Mouse (Mus musculus) cerebellum, adult 2 months (tissue): ENCODE measurements around the gene Rnasel. TPM values are rescaled to one million over a fixed set of nuclear protein-coding genes. Genes with fewer than 3 reads are reported as not detected.
"Not testable (repeated sequence)": the region's sequence is repeated elsewhere in the genome, so short reads cannot be mapped to it uniquely, and the experiment has no call there.

Source experiments
- DNase-seq, 2 experiments: peaks; one replicate each; pipeline ENCODE4 v3.0.0; 2021
- H3K27ac ChIP-seq: fragments of 200-500 bp; 2 replicates; pipeline ENCODE4 v1.5.1; 2012; ENCODE audit warnings: low read length, control low read depth, inconsistent platforms; ENCODE audit not compliant: insufficient read depth
- H3K27me3 ChIP-seq: fragments of 200-500 bp; 2 replicates; pipeline ENCODE4 v1.6.1; 2012; ENCODE audit warnings: inconsistent platforms, mild to moderate bottlenecking, low read length, moderate library complexity; ENCODE audit not compliant: control insufficient read depth, insufficient read depth
- H3K4me1 ChIP-seq: fragments of 200-500 bp; 2 replicates; pipeline ENCODE4 v1.6.1; 2011; ENCODE audit warnings: low read length; ENCODE audit not compliant: control insufficient read depth, insufficient read depth
- H3K4me3 ChIP-seq: fragments of 200-500 bp; replicated peaks from 2 replicates; pipeline ENCODE3; 2011; ENCODE audit warnings: mild to moderate bottlenecking, low read depth, low read length, control low read depth; ENCODE audit not compliant: insufficient read depth
- CTCF ChIP-seq: fragments of 200-500 bp; IDR thresholded peaks from 2 replicates; pipeline ENCODE4 v1.5.1; 2011; ENCODE audit warnings: low read depth, mild to moderate bottlenecking, control low read depth, low read length, moderate library complexity, borderline replicate concordance; ENCODE audit not compliant: insufficient read depth
- POLR2A ChIP-seq: fragments of 200-500 bp; IDR thresholded peaks from 2 replicates; pipeline ENCODE4 v1.6.1; 2011; ENCODE audit warnings: low read length, control low read depth, borderline replicate concordance; ENCODE audit not compliant: insufficient read depth
- WGBS: fragments of 180-500 bp; shearing (Covaris S2); methylation state at CpG from one replicate; pipeline ENCODE4 v1.1.7; 2018; 5-methylcytosine and 5-hydroxymethylcytosine counted together
- polyA plus RNA-seq: library from polyadenylated mRNA; depleted of rRNA; stranded (reverse); fragments of >200 nt; gene quantifications from 2 replicates; pipeline ENCODE4 v1.2.3, GENCODE M21; 2012

Gene Rnasel
- polyA plus RNA-seq, 1 experiment, result 3.9 TPM

DNA sequence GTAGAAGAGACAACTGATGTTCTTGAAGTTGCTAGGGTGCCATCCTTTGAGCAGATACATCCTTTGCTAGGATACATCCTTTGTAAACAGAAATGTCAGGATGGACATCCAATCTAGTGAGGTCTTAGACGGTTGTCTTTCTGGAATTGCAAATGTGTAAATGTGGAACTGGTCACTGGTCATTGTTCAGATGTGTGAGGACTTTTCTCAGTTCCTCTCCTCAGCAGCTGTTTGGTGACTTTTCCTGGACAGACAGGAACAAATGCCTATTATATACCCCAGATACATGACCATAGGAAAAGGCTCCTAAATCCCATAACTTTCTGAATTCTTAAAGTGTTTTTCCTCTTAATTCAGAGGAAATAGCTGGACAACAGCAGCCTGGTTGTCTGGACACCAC is 18.1 kb downstream of the Rnasel start:
- WGBS, result 84% methylated on average over 1 of the region's 1 CpGs
- Histone ChIP-seq H3K4me3 (no peak overlapping the region), H3K27ac (no peak overlapping the region)

DNA sequence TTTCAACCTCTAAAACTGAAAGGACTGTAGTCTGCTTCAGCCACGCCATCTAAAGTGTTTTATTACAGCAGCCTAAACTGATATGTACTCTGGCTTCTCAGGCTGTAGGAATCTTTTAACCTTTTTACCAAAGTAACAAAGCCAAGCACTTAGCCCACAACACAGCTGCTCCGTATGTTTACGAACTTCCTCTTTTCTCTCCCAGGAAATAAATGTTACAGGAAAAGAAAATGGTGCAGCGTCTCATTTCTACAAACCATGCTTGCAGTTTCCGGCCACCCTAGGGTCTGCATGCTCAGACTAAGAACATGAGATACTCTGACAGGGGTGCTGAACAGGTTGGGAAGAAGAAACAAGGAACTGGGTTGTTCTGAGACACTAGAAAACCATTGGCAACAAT is 19.2 kb downstream of the Rnasel start:
- H3K4me3 ChIP-seq, result no peak overlapping the region
- no peaks in the 10 kb centered on the region for H3K27me3 ChIP-seq
- H3K4me1 ChIP-seq, result no peaks in the 10 kb centered on the region
- DNase-seq, result no peak
- H3K27ac ChIP-seq, result no peak overlapping the region
- WGBS, result 89% methylated on average over 5 of the region's 5 CpGs
- TF ChIP-seq CTCF (no peak), POLR2A (no peak)

More for the DNA sequence above, 18.1 kb downstream of the Rnasel start:
- no peak for DNase-seq
- TF ChIP-seq CTCF (no peak), POLR2A (no peak)
- H3K27me3 ChIP-seq, result no peaks in the 10 kb centered on the region
- H3K4me1 ChIP-seq, result no peaks in the 10 kb centered on the region

DNA sequence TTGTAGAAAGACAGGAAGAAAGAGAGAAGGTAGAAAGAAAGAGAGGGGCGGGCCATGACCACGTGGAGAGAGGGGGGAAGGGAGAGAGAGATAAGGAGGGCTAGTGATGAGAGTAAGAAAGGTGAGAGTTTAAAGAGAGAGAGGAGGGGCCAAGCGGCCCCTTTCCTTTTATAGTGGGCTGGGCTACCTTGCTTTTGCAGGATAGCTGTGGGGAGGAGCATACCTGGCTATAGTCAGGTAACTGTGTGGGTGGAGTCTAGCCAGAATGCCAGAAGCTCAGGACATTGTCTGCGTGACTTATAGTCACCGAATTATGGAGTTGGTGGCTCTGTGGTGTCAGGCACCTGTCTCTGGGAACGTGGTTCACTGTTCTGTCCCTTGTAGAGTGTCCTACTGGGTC is 20.3 kb downstream of the Rnasel start:
- not testable (repeated sequence) for H3K27ac ChIP-seq, H3K4me1 ChIP-seq, H3K27me3 ChIP-seq, DNase-seq, H3K4me3 ChIP-seq
- 66% methylated on average over 6 of the region's 6 CpGs for WGBS

DNA sequence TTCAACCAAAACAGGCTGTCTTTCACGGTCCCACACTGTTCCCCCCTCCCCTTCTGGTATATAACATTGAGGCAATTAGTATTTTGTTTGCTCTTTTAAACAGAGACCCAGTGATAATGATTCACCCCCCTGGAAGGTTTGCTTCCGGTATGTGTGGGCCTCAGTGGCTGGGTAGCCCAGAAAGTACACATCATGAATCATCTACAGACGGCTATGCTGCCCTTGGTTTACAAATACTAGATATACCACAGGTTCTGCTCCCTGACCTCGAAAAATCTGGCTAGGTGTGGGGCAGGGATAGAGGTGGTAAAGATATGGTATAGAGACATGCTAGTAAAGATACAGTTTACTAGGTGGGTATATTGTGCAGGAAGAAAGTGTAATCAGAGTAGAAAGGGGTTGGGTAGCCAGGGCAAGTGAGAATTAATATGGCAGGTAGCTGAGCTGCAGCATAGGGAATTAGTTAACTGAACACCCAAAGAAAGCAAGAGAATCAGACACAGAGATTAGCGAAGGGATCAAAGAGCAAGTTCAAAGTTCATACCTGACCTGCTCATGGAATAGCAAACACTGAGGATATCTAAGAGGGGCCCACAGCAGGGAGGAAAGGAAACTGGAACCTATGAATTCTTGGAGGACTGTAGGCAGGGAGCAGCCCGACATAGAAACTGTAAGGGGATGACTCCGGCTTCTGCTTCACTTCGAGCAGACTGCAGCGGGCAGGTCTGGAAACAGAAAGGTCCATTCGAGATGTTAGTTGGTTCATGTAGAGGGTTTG is 21.0 kb downstream of the Rnasel start:
- WGBS, result 91% methylated on average over 10 of the region's 10 CpGs
- TF ChIP-seq CTCF (no peak), POLR2A (no peak)
- Histone ChIP-seq H3K4me3 (no peak overlapping the region), H3K4me1 (no peaks in the 10 kb centered on the region), H3K27me3 (no peaks in the 10 kb centered on the region), H3K27ac (no peak overlapping the region)
- DNase-seq, result no peak

DNA sequence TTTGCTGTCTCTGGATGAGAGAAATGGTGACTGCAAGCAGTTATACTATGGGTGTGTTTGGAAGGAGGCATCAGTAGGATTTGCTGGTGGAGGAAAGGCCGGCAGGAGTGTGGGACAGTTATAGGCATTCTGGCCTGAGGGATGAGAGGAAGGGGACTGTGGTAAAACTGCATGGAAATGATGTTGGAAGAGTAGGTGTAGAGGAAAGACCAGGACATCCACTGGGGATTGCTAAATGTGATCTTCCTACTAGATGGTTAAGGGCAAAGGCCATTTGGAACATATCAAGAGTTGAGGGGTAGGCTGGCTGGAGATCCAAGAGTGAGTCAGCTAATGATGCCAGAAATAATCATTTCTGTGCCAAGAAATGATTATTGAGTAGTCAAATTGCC is 21.5 kb downstream of the Rnasel start:
- Histone ChIP-seq H3K27ac (no peak overlapping the region), H3K4me3 (no peak overlapping the region), H3K4me1 (no peaks in the 10 kb centered on the region), H3K27me3 (no peaks in the 10 kb centered on the region)
- 96% methylated on average over 1 of the region's 1 CpGs for WGBS
- DNase-seq, result no peak
- TF ChIP-seq POLR2A (no peak), CTCF (no peak)

DNA sequence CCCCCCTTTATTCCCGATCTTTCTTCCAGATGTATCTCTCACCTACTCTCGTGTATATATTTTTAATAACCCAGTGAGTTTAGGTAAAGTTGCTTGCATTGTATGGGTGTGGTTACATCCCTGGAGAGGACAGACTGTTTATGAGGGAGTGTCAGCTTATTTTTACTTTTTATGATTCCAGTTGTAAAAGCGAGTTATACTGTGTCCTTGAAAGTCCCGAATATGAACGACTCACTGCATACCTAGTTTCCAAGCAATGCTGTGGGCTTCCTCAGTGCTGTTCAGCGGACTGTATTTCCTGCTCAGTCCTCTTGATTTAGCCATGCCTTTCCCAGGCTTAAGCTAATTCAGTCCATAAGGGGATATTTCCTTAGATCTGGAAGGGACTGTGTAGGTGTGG is 25.9 kb downstream of the Rnasel start:
- H3K27ac ChIP-seq, result no peak overlapping the region
- no peak for TF ChIP-seq CTCF
- TF ChIP-seq POLR2A, result no peak
- no peak overlapping the region for H3K4me3 ChIP-seq
- no peak for DNase-seq
- no peaks in the 10 kb centered on the region for H3K27me3 ChIP-seq
- no peaks in the 10 kb centered on the region for H3K4me1 ChIP-seq
- 92% methylated on average over 6 of the region's 6 CpGs for WGBS

DNA sequence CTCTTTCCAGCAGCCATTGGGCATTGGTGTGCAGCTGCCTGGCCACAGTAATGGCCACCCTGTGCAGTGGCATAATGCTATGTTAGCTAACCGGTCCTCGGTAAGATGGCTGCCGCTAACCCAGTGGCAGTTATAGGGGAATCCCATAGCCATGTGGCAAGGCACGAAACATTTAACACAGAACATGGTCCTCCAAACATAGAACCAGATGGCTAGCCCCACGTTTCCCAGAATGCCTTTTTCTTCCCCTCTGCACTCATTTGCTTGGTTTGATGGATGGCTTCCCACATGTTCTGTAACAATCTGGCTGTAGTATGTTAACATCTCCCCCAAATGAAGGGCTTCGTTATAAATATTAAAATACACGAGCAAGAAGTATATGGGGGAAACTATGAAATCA is 27.0 kb downstream of the Rnasel start:
- no peak for TF ChIP-seq POLR2A
- no peak for TF ChIP-seq CTCF
- no peak for DNase-seq
- Histone ChIP-seq H3K27me3 (no peaks in the 10 kb centered on the region), H3K4me3 (no peak overlapping the region), H3K27ac (no peak overlapping the region), H3K4me1 (no peaks in the 10 kb centered on the region)
- 88% methylated on average over 7 of the region's 7 CpGs for WGBS

DNA sequence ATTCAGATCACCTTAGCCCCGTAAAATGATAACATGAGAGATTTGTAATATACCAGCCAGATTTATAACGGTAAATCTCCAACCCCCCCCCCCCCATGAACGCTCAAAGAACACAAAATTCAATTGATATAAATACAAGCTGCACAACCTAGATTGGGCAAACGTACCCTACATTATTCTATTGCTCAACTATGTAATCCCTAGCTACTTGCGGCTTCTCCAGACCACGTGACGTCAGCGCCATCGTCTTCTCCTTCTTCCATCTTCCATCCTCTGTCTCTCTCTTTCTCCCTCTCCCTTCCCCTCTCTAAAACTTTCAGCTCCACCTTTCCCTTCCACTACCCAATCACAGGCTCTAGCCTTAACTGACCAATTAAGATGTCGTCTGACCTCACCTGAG is 29.0 kb downstream of the Rnasel start:
- no peaks in the 10 kb centered on the region for H3K4me1 ChIP-seq
- H3K27ac ChIP-seq, result no peak overlapping the region
- H3K27me3 ChIP-seq, result no peaks in the 10 kb centered on the region
- no peak for TF ChIP-seq CTCF
- TF ChIP-seq POLR2A, result no peak
- H3K4me3 ChIP-seq, result no peak overlapping the region
- DNase-seq, result no peak
- 91% methylated on average over 10 of the region's 10 CpGs for WGBS
